Mouse (Mus musculus) left cerebral cortex, postnatal 36 days (tissue): Measurements from ENCODE around the gene Tjp3. TPM values are rescaled to one million over a fixed set of nuclear protein-coding genes. Genes with fewer than 3 reads are reported as not detected.

Experiments used
- DNase-seq, 2 experiments: peaks; one replicate each; pipeline ENCODE4 v3.0.0; 2021 to 2022; ENCODE audit warnings: low spot score in 2 of 2, mixed read lengths in 1 of 2
- intact Hi-C: fragments of 180-260 bp; cut with DNase I; formaldehyde crosslinking; loops from one replicate; pipeline ENCODE4 v1.15.1; 2025
- total RNA-seq, 2 experiments: library from RNA; stranded (reverse); gene quantifications; 2 replicates each; pipeline ENCODE4 v1.2.3; 2021

Tjp3 gene
- total RNA-seq = under 1 TPM in 1 of 2 experiments, not detected in 1; 0.50 TPM

- intact Hi-C loops = no loop called here
These were observed at the start of gene Tjp3 for GRCm38 (mm10) chr10:81291511-81292104. Gene Tjp3, minus strand, starts transcription at chr10:81291581.

DNA sequence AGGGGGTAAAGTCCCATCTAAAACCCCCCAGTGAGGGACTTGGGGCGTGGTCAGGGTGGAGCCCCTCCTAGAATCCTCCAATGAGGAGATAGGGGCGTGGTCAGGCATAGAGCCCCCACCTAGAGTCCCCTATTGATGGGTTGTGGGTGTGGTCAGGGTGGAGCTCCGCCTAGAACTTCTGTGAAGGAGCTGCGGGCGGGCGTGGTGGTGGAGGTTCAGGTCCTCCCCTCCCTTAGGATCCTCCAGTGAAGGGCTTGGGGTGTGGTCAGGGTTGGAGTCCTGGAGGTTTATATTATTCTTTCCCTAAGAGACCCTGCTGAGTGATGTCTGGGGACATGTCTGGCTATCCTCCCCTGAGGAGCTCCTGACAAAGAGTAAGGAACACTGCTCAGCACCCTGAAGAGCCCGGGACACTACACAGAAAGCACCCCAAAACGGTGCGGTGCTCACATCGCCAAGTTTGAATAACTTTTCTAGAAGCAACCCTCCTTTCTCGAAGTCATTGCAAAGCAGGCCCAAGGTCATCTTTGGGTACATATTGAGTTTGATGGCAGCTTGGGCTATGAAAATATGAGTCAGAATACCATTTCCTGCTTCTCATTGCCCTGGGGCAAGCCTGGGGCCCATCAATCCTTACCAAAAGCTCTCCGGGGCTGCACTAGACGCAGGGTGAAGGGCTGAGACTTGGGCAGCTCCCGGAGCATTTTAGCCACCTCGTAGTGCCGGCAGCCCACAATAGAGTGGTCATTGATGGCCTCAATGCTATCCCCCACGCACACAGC, 49.4 kb upstream of the Tjp3 start:
- no peak for DNase-seq
- intact Hi-C loops = loop anchor here (5.0 kb wide), 1 partner anchor 53 kb away; no protein-coding TSS in a partner anchor

More at GRCm38 (mm10) chr10:81291511-81292104, at the start of gene Tjp3:
- DNase-seq = no peak

GRCm38 (mm10) chr10:81336558-81336957, 45.2 kb upstream of the Tjp3 start:
- intact Hi-C loops = no loop called here
- DNase-seq = no peak

DNA sequence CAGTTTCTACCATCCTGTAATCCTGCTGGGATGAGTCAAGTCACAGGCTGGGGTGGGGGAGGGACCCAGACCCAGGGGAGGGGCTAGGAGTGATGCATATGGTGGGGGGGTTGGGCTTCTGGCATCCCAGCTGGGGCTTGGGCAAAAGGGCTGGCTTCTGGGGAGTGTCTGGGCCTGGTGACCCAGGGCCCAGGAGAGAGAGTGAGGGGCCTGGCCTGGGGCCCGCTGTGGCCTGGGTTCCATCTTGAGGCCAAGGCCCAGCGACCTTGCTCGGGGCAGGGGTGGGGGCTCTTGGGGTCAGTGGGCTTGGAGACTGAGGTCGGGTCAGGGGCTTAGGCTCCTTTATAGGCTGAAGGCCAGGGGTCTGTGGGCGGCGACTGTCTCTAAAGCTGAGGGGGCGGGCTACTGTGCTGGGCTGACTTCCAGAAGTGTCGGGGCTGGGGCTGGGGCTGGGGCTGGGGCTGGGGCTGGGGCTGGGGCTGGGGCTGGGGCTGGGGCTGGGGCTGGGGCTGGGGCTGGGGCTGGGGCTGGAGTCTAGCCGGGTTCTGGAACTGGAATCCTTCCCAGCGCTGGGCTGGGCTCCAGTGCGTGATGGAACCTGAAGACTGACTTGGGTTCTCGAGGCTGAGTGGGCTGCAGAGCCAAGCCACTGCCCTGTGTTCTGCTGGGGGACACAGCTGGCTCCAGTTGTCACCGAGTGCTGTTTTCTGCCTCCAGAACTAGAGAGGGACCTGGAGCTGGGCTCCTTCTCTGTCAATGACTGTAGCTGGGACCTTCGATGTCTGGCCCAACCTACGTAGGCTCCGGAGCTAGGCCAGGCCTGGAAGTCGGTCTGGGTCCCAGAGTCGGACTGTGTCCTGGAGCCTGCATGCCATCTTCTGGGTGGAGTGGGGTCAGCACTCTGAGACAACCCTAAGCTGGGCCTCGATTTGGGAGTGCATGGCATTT, 44.3 kb upstream of the Tjp3 start:
- intact Hi-C loops = no loop called here
- no peak for DNase-seq

DNA sequence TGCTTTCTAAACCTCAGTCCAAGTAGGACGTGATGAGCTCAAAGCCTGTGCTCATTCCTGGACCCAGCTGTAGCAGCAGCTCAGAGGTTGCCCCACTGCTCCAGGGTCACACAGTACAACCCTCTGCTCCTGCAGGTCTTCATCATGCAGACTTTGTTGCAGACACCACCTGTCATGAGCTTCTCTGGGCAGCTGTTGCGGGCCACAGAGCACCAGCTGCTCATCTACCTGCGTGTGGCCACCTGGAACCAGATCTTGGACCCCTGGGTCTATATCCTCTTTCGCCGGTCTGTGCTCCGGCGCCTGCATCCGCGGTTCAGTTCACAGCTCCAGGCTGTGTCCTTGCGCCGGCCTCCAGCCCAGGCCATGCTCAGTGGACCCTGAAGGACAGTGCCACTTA, 42.9 kb upstream of the Tjp3 start:
- intact Hi-C loops = no loop called here
- no peak for DNase-seq

DNA sequence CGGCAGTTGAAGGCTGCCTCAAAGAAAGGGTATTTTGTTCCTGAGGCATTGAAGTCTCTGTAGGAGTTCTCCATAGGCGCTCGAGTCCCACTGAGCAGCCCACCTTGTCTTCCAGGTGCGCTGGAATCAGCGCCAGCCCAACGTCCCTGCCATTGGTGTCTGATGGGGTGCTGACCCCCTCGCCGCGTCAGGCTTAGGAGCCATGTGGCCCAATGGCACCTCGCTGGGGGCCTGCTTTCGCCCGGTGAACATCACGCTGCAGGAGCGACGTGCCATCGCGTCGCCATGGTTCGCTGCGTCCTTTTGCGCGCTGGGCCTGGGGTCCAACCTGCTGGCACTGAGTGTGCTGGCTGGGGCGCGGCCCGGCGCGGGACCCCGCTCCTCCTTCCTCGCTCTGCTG, 40.9 kb upstream of the Tjp3 start:
- intact Hi-C loops = no loop called here
- no peak for DNase-seq

DNA sequence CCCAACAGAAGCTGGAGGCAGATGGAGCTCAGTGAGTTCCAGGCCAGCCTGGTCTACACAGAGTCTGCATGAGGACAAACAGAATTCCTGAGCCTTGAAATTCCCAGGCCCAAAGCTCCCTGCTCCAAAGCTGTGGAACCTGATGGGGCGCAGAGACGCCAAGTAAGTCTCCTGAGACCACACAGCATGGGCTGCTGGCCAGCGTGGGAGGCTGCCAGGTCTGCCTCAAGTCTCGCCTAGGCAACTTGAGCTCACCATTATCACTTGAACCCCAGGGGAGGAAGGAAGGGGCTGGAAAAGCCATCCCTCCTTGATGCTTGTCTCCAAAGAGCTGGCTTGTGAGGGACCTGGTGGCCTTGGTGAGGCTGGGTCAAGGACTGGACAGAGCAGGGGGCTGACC, 38.6 kb upstream of the Tjp3 start:
- intact Hi-C loops = no loop called here
- no peak for DNase-seq

DNA sequence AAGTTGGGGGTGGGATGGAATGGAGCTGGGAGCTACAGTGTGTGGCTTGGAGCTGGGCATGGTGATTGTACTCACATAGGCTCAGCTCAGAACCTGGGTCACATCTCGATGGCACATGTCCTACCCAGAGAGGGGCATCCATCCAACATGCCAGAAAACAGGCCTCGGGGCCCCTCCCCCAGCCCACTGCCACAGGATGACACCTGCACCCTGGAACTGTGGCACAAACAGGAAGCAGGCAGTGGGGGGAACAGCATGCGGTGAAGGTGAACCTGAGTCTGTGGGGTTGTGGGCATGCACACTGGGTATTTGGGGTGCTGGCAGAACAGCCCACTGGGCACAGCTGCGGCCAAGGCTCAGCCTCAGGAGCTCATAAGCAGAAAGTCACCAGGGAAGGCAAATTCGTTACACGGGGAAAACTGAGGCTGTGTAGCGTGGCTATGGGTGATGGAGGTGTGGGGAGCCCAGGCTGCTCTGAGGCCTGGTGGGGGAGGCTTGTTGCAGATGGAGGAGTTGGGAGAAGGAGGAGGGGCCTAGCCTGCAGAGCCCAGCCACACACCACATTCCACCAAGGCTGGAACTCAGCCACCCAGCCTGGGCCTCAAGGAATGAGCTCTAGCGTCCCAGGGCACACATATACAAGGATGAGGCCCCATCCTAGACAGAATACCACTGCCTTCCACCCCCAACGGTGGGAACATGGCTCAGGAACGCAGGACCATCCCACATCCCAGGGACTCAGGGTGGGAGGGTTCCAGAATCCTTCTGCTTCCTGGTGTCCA, 38.0 kb upstream of the Tjp3 start:
- no peak for DNase-seq
- intact Hi-C loops = no loop called here

GRCm38 (mm10) chr10:81328386-81328785, 37.0 kb upstream of the Tjp3 start, which contains the start of gene Tbxa2r:
Gene Tbxa2r, plus strand, starts transcription at chr10:81328731.
- intact Hi-C loops = no loop called here
- no peak for DNase-seq

DNA sequence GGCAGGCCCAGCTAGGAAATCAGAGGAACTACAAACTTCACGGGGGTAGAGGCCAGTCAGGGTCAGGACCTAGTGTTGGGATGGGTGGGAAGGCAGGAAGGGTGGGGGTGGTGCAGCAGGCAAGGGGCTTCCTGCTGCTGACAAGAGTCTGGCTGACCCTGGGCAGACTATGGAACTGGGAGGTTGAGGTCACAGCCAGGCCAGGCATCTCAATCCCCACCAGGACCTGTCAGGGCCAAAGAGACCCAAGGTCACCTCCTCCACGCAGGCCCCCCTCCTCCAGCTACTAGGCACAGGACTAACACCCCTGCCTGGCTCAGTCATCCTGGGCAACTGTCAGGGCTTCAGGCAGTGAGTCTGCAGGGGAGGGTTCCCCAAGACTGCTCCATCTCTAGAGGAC, 36.6 kb upstream of the Tjp3 start:
- intact Hi-C loops = no loop called here
- no peak for DNase-seq

GRCm38 (mm10) chr10:81326858-81327257, 35.5 kb upstream of the Tjp3 start:
- DNase-seq = no peak
- intact Hi-C loops = no loop called here

GRCm38 (mm10) chr10:81325781-81326180, 34.4 kb upstream of the Tjp3 start:
- intact Hi-C loops = no loop called here
- no peak for DNase-seq

DNA sequence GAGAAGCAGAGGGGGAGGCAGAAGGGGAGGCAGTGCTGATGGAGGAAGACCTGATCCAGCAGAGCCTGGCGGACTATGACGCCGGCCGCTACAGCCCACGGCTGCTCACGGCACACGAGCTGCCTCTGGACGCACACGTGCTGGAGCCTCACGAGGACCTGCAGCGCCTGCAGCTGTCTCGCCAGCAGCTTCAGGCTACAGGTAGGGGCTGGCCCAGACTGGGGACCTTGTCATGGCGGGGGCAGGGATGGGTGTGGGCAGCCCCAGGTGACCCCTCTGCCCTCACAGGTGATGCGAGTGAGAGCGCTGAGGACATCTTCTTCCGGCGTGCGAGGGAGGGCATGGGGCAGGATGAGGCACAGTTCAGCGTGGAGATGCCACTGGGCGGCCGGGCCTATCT, 33.8 kb upstream of the Tjp3 start:
- no peak for DNase-seq
- intact Hi-C loops = no loop called here

DNA sequence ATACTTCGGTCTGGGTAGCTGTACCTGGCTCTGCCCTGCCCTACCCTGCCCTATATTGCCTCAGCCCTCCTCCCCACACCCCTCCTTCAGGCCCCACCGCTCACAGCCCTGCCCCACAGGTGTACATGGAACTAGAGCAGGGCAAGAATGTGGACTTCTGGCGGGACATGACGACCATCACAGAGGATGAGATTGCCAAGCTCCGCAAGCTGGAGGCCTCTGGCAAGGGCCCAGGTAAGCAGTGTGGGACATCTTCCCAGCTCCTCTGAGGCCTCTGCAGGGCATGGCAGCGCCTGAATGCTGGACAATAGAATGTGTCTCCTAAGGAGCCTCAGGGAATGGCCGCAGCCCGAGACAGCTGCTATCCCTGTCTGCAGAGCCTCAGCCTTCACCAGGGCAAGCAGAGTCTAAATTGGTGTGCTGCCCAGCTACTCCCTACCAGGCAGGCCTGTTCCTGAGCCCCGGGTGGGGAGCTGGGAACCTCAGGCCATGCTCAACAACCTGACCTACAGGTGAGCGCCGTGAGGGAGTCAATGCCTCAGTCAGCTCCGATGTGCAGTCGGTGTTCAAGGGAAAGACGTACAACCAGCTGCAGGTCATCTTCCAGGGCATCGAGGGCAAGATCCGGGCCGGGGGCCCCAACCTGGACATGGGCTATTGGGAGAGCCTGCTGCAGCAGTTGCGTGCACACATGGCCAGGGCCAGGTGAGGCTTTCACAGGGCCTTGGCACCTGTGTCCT, 32.6 kb upstream of the Tjp3 start:
- intact Hi-C loops = no loop called here
- DNase-seq = no peak

DNA sequence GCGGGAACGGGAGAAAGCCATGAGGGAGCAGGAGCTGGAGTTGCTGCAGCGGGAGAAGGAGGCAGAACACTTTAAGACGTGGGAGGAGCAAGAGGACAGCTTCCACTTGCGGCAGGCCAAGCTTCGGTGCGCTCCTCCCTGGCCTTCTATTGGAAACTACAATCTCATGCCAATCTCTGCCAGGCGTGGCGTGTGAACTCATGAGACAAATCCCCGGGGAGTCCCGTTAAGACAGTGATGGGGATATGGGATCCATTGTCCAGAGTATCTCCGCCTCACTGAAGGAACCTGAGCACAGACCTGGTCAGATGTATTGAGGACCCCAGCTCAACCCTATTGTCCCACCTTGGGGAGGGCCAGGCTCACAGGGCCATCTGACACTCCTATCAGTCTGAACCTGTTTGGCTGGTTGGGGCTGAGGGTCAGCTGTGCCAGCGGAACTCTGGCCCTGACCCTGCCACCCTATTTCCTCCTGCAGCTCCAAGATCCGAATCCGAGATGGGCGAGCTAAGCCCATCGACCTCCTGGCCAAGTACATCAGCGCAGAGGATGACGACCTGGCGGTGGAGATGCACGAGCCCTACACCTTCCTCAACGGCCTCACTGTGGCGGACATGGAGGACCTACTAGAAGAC, 31.9 kb upstream of the Tjp3 start:
- intact Hi-C loops = no loop called here
- DNase-seq = no peak

DNA sequence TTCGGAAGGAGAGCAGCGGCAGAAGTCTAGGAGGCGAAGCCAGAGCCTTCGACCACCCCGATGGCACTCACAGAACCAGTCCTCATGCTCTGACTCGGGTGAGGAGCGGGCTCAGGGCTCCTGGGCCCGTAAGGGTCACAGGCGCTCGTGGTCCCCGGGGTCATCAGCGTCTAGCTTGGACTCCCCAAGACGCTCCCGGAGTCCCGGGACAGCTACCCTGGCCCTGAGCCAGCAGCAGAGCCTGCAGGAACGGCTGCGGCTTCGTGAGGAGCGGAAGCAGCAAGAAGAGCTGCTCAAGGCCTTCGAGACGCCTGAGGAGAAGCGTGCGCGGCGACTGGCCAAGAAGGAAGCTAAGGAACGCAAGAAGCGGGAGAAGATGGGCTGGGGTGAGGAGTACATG, 31.1 kb upstream of the Tjp3 start:
- DNase-seq = no peak
- intact Hi-C loops = no loop called here

DNA sequence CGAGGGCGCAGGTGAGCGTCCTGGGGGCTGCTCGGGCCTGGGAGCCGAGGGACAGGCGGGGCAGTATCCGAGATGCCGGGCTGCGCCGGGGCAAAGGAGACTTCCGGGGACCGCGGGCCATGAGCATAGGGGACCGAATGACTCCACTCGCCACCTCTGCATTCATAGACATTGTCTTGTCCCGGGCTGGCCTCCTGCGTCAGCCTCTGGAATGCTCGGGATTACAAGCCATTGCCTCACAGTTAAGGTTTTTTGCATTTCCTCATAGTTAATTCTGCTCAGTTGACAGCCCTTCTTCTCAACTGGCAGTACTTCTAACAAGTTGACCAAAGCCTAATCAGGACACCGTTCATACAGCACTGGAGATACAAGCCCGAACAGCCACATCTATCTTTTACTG, 30.1 kb upstream of the Tjp3 start:
- DNase-seq = no peak
- intact Hi-C loops = no loop called here

DNA sequence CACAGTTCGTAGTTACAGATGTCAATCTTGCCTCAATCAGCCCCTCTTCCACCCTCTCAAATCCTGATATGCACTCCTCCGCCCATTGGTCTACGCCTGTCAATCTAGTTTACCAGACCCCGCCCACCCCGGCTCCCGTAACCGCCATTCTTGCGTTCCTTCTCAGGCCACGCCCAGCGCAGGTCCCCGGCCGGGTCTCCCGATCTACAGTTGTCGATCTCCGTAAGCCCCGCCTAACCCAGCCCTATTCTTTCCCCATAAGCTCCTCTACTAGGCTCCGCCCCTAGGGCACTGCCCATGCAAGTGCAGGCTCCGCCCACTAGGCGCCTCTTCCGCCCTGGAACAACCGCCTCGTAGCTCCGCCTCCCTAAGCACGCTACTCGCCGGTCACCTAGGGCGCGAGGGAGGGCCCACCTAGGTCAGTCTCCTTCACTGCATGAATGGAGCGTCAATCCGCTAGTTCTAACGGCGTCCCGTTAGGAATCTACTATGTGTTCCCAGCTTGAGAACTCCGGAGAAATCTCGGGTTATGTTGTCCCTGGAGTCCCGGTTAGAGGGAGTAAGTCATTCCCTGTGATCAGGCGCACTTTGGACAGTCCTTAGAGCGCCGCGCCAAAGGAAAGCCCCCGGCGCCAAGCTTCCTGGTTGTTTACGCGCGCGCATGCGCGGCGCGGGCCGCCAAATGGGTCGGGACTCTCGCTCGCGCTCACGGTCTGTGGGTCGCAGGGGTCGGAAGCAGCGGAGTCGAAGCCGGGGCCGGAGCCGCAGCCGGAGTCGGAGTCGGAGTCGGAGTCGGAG, 29.4 kb upstream of the Tjp3 start, which contains the start of gene Cactin:
TSS of gene Cactin (plus strand) at position 554 of the 798 bp plus-strand sequence.
- intact Hi-C loops = no loop called here

More for the DNA sequence above, 29.4 kb upstream of the Tjp3 start, which contains the start of gene Cactin:
- DNase-seq = peak; percentile 97 to 99
